Mouse (Mus musculus) testis, adult 2 months (tissue): ENCODE data around the gene Epn2.

Experiments
- CTCF ChIP-seq: fragments of 200-500 bp; IDR thresholded peaks from 2 replicates; pipeline ENCODE4 v1.5.1; 2012; ENCODE audit warnings: low read depth, mild to moderate bottlenecking, inconsistent platforms, low read length, moderate library complexity; ENCODE audit not compliant: control insufficient read depth, insufficient read depth, insufficient replicate concordance
- POLR2A ChIP-seq: fragments of 200-500 bp; IDR thresholded peaks from 2 replicates; pipeline ENCODE4 v1.6.1; 2012; ENCODE audit warnings: low read depth, mild to moderate bottlenecking, inconsistent platforms, low read length, moderate library complexity; ENCODE audit not compliant: control insufficient read depth

GRCm38 (mm10) chr11:61484256-61484612, 95.3 kb downstream of the Epn2 start:
- TF ChIP-seq POLR2A (no peak), CTCF (no peak)
